Mouse (Mus musculus) forebrain, embryonic 10.5 days (tissue): ENCODE results near the gene Sgms1. TPM values are rescaled to one million over a fixed set of nuclear protein-coding genes. Genes with fewer than 3 reads are reported as not detected.

Experiments used
- DNase-seq: peaks from one replicate; pipeline ENCODE4 v3.0.0-alpha.2; 2017; ENCODE audit warnings: low spot score; ENCODE audit errors: extremely low spot score
- H3K27ac ChIP-seq: fragments of 300-500 bp; sonication (generic); 2 replicates; pipeline ENCODE4 v1.5.1; 2016; ENCODE audit warnings: mild to moderate bottlenecking
- H3K27me3 ChIP-seq: fragments of 300-500 bp; sonication (generic); 2 replicates; pipeline ENCODE4 v1.6.1; 2016; ENCODE audit warnings: mild to moderate bottlenecking; ENCODE audit not compliant: poor library complexity, severe bottlenecking
- H3K36me3 ChIP-seq: fragments of 300-500 bp; sonication (generic); replicated peaks from 2 replicates; pipeline ENCODE4 v1.6.1; 2016; ENCODE audit warnings: mild to moderate bottlenecking, moderate library complexity
- H3K4me1 ChIP-seq: fragments of 300-500 bp; sonication (generic); 2 replicates; pipeline ENCODE4 v1.6.1; 2016
- H3K4me3 ChIP-seq: fragments of 300-500 bp; sonication (generic); 2 replicates; pipeline ENCODE4 v1.5.1; 2016; ENCODE audit warnings: mild to moderate bottlenecking, moderate library complexity
- H3K9me3 ChIP-seq: fragments of 300-500 bp; sonication (generic); 2 replicates; pipeline ENCODE4 v1.6.1; 2016; ENCODE audit warnings: mild to moderate bottlenecking, moderate library complexity
- WGBS: fragments of 180-500 bp; shearing (Covaris S2); methylation state at CpG from one replicate; pipeline ENCODE4 v1.1.7; 2016; 5-methylcytosine and 5-hydroxymethylcytosine counted together
- polyA plus RNA-seq: library from polyadenylated mRNA; unstranded; fragments of >200 nt; fragmentation: Nextera tagmentation; extraction: Ambion mirVana; gene quantifications from 2 replicates; pipeline ENCODE4 v1.2.1, GENCODE M21; 2016

Gene Sgms1
- polyA plus RNA-seq, 1 experiment from 2014 or later = 15.1 TPM

GRCm38 (mm10) chr19:32274145-32274544, 115.4 kb downstream of the Sgms1 start:
- Histone ChIP-seq H3K27me3 (no peaks in the 10 kb centered on the region), H3K27ac (no peak overlapping the region), H3K4me1 (peaks cover 26% of the 10 kb centered on the region), H3K9me3 (no peaks in the 10 kb centered on the region), H3K36me3 (no peaks in the 10 kb centered on the region), H3K4me3 (no peak overlapping the region)
- WGBS = 70% methylated on average over 2 of the region's 2 CpGs
- no peak for DNase-seq

- Histone ChIP-seq H3K9me3 (no peaks in the 10 kb centered on the region), H3K4me1 (peaks cover 26% of the 10 kb centered on the region), H3K27ac (no peak overlapping the region), H3K36me3 (no peaks in the 10 kb centered on the region), H3K4me3 (no peak overlapping the region), H3K27me3 (no peaks in the 10 kb centered on the region)
- no peak for DNase-seq
- WGBS = 64% methylated on average over 3 of the region's 3 CpGs
These were observed 115.8 kb downstream of the Sgms1 start for GRCm38 (mm10) chr19:32273714-32274113.

GRCm38 (mm10) chr19:32272475-32273260, 116.8 kb downstream of the Sgms1 start:
- no peak overlapping the region for H3K27ac ChIP-seq
- WGBS = 80% methylated on average over 6 of the region's 6 CpGs
- no peak overlapping the region for H3K4me3 ChIP-seq
- H3K9me3 ChIP-seq = no peaks in the 10 kb centered on the region
- no peaks in the 10 kb centered on the region for H3K27me3 ChIP-seq
- H3K4me1 ChIP-seq = peaks cover 29% of the 10 kb centered on the region
- no peak for DNase-seq
- H3K36me3 ChIP-seq = no peaks in the 10 kb centered on the region

GRCm38 (mm10) chr19:32271455-32272200, 117.9 kb downstream of the Sgms1 start:
- no peaks in the 10 kb centered on the region for H3K9me3 ChIP-seq
- WGBS = 90% methylated on average over 11 of the region's 11 CpGs
- peaks cover 29% of the 10 kb centered on the region for H3K4me1 ChIP-seq
- no peak overlapping the region for H3K27ac ChIP-seq
- no peak overlapping the region for H3K4me3 ChIP-seq
- no peaks in the 10 kb centered on the region for H3K36me3 ChIP-seq
- no peak for DNase-seq
- H3K27me3 ChIP-seq = no peaks in the 10 kb centered on the region

- Histone ChIP-seq H3K9me3 (no peaks in the 10 kb centered on the region), H3K36me3 (no peaks in the 10 kb centered on the region), H3K27me3 (no peaks in the 10 kb centered on the region), H3K4me3 (no peak overlapping the region), H3K4me1 (peaks cover 20% of the 10 kb centered on the region), H3K27ac (no peak overlapping the region)
- WGBS = 94% methylated on average over 6 of the region's 6 CpGs
- DNase-seq = no peak
These were observed 119.7 kb downstream of the Sgms1 start for GRCm38 (mm10) chr19:32269844-32270176.

GRCm38 (mm10) chr19:32269141-32269843, 120.2 kb downstream of the Sgms1 start:
- H3K27me3 ChIP-seq = no peaks in the 10 kb centered on the region
- no peak overlapping the region for H3K27ac ChIP-seq
- DNase-seq = no peak
- H3K4me3 ChIP-seq = no peak overlapping the region
- no peaks in the 10 kb centered on the region for H3K36me3 ChIP-seq
- H3K9me3 ChIP-seq = no peaks in the 10 kb centered on the region
- peaks cover 18% of the 10 kb centered on the region for H3K4me1 ChIP-seq
- 90% methylated on average over 12 of the region's 12 CpGs for WGBS

GRCm38 (mm10) chr19:32268562-32268961, 121.0 kb downstream of the Sgms1 start:
- no peak for DNase-seq
- no peaks in the 10 kb centered on the region for H3K36me3 ChIP-seq
- H3K27ac ChIP-seq = no peak overlapping the region
- WGBS = 83% methylated on average over 9 of the region's 9 CpGs
- H3K4me3 ChIP-seq = no peak overlapping the region
- no peaks in the 10 kb centered on the region for H3K27me3 ChIP-seq
- no peaks in the 10 kb centered on the region for H3K9me3 ChIP-seq
- H3K4me1 ChIP-seq = peaks cover 13% of the 10 kb centered on the region

GRCm38 (mm10) chr19:32266385-32267252, 122.9 kb downstream of the Sgms1 start:
- Histone ChIP-seq H3K36me3 (no peaks in the 10 kb centered on the region), H3K4me1 (peaks cover 9% of the 10 kb centered on the region; the same call in 1 of the 2 replicates), H3K4me3 (no peak overlapping the region), H3K27me3 (no peaks in the 10 kb centered on the region), H3K9me3 (no peaks in the 10 kb centered on the region), H3K27ac (no peak overlapping the region)
- DNase-seq = no peak
- WGBS = 94% methylated on average over 9 of the region's 9 CpGs

- Histone ChIP-seq H3K36me3 (no peaks in the 10 kb centered on the region), H3K9me3 (no peaks in the 10 kb centered on the region), H3K27ac (no peak overlapping the region), H3K4me1 (peaks cover 12% of the 10 kb centered on the region; the same call in 1 of the 2 replicates), H3K27me3 (no peaks in the 10 kb centered on the region), H3K4me3 (no peak overlapping the region)
- DNase-seq = no peak
- 95% methylated on average over 1 of the region's 1 CpGs for WGBS
These were observed 125.8 kb downstream of the Sgms1 start for GRCm38 (mm10) chr19:32263753-32264152.

- Histone ChIP-seq H3K36me3 (no peaks in the 10 kb centered on the region), H3K4me1 (peaks cover 10% of the 10 kb centered on the region; the same call in 1 of the 2 replicates), H3K4me3 (no peak overlapping the region), H3K27me3 (no peaks in the 10 kb centered on the region), H3K27ac (no peak overlapping the region), H3K9me3 (no peaks in the 10 kb centered on the region)
- WGBS = 94% methylated on average over 10 of the region's 10 CpGs
- no peak for DNase-seq
These were observed 126.5 kb downstream of the Sgms1 start for GRCm38 (mm10) chr19:32262805-32263572.

GRCm38 (mm10) chr19:32260869-32261688, 128.4 kb downstream of the Sgms1 start:
- peaks cover 17% of the 10 kb centered on the region for H3K4me1 ChIP-seq
- H3K4me3 ChIP-seq = no peak overlapping the region
- WGBS = 53% methylated on average over 8 of the region's 8 CpGs
- H3K36me3 ChIP-seq = no peaks in the 10 kb centered on the region
- H3K9me3 ChIP-seq = no peaks in the 10 kb centered on the region
- DNase-seq = no peak
- H3K27me3 ChIP-seq = no peaks in the 10 kb centered on the region
- no peak overlapping the region for H3K27ac ChIP-seq
